Mouse (Mus musculus) urinary bladder, postnatal 4 days (tissue): ENCODE results near the gene Hibadh.

Source experiments
- DNase-seq, 2 experiments: peaks; one replicate each; pipeline ENCODE4 v3.0.0; 2021 to 2022; ENCODE audit warnings: low spot score in 2 of 2

Hibadh gene

GRCm38 (mm10) chr6:52567327-52568299 is 72.6 kb downstream of the Hibadh start:
- DNase-seq, result no peak

GRCm38 (mm10) chr6:52565210-52565609 is 75.0 kb downstream of the Hibadh start:
- DNase-seq, result no peak

- no peak for DNase-seq
These were observed 77.2 kb downstream of the Hibadh start for GRCm38 (mm10) chr6:52562994-52563393.

- no peak for DNase-seq
These were observed 81.1 kb downstream of the Hibadh start for GRCm38 (mm10) chr6:52559041-52559440.

GRCm38 (mm10) chr6:52544376-52544775 is 95.8 kb downstream of the Hibadh start:
- no peak for DNase-seq

GRCm38 (mm10) chr6:52542464-52542863 is 97.7 kb downstream of the Hibadh start:
- DNase-seq, result no peak

- DNase-seq, result no peak
These were observed 100.3 kb downstream of the Hibadh start for GRCm38 (mm10) chr6:52539911-52540310.

GRCm38 (mm10) chr6:52535072-52535704 is 105.0 kb downstream of the Hibadh start:
- no peak for DNase-seq

GRCm38 (mm10) chr6:52532144-52532492 is 108.1 kb downstream of the Hibadh start:
- DNase-seq, result no peak

- no peak for DNase-seq
These were observed 108.6 kb downstream of the Hibadh start for GRCm38 (mm10) chr6:52531366-52532143.

GRCm38 (mm10) chr6:52530861-52531260 is 109.3 kb downstream of the Hibadh start:
- DNase-seq, result no peak

- DNase-seq, result no peak
These were observed 116.0 kb downstream of the Hibadh start for GRCm38 (mm10) chr6:52524226-52524625.

GRCm38 (mm10) chr6:52518704-52519103 is 121.5 kb downstream of the Hibadh start:
- DNase-seq, result peak in 1 of 2 experiments; percentile 38

- no peak for DNase-seq
These were observed 122.9 kb downstream of the Hibadh start for GRCm38 (mm10) chr6:52517272-52517671.

- DNase-seq, result no peak
These were observed 126.2 kb downstream of the Hibadh start for GRCm38 (mm10) chr6:52513876-52514405.

GRCm38 (mm10) chr6:52508789-52509188 is 131.4 kb downstream of the Hibadh start:
- no peak for DNase-seq

- no peak for DNase-seq
These were observed 132.2 kb downstream of the Hibadh start for GRCm38 (mm10) chr6:52507946-52508345.

GRCm38 (mm10) chr6:52507171-52507570 is 133.0 kb downstream of the Hibadh start:
- DNase-seq, result no peak

- DNase-seq, result no peak
These were observed 134.1 kb downstream of the Hibadh start for GRCm38 (mm10) chr6:52505777-52506755.

- no peak for DNase-seq
These were observed 135.3 kb downstream of the Hibadh start for GRCm38 (mm10) chr6:52504676-52505460.
